Mouse (Mus musculus) CH12.LX (cell line): ENCODE data around the gene Gfod2. TPM values are rescaled to one million over a fixed set of nuclear protein-coding genes. Genes with fewer than 3 reads are reported as not detected.
A peak's percentile ranks its signal among the peaks of the same experiment; 100 is the strongest.

Source experiments
- DNase-seq: peaks from one replicate; pipeline ENCODE4 v3.0.0-alpha.2; 2013; ENCODE audit errors: extremely low read depth
- H3K27ac ChIP-seq: 2 replicates; pipeline ENCODE4 v1.5.1; 2012; ENCODE audit warnings: low read depth, mild to moderate bottlenecking, control low read depth, moderate library complexity; ENCODE audit not compliant: insufficient read depth
- H3K27me3 ChIP-seq: replicated peaks from 2 replicates; pipeline ENCODE3; 2012; ENCODE audit warnings: inconsistent platforms
- H3K36me3 ChIP-seq, 2 experiments: replicated peaks in 1 of 2; 2 replicates each; pipeline versions ENCODE3 to v1.6.1; 2012; ENCODE audit warnings: inconsistent platforms in 1 of 2, low read length in 1 of 2, mild to moderate bottlenecking in 1 of 2, mixed read lengths in 1 of 2, moderate library complexity in 1 of 2; ENCODE audit not compliant: control insufficient read depth in 1 of 2, insufficient read depth in 1 of 2
- H3K4me1 ChIP-seq, 2 experiments: 2 replicates each; pipeline ENCODE4 v1.6.1; 2012; ENCODE audit warnings: inconsistent platforms in 1 of 2, moderate library complexity in 1 of 2; ENCODE audit not compliant: insufficient read depth in 2 of 2, control insufficient read depth in 1 of 2
- H3K4me2 ChIP-seq: 2 replicates; pipeline ENCODE4 v1.6.1; 2012; ENCODE audit warnings: low read depth, mild to moderate bottlenecking, control low read depth; ENCODE audit not compliant: poor library complexity, insufficient read depth, severe bottlenecking
- H3K4me3 ChIP-seq, 3 experiments: fragments of 150-350 bp in 1 of 3; sonication (generic) in 1 of 3; replicated peaks in 1 of 3; 2 replicates each; pipeline versions ENCODE3 to v1.5.1; 2011 to 2012; ENCODE audit warnings: low read depth in 2 of 3, low read length in 2 of 3, mild to moderate bottlenecking in 2 of 3, moderate library complexity in 2 of 3, control low read depth in 1 of 3, improper control_type of control experiment in 1 of 3, inconsistent platforms in 1 of 3, mixed read lengths in 1 of 3; ENCODE audit not compliant: poor library complexity in 1 of 3
- H3K79me2 ChIP-seq: replicated peaks from 2 replicates; pipeline ENCODE4 v1.6.1; 2012; ENCODE audit warnings: mild to moderate bottlenecking, moderate library complexity; ENCODE audit not compliant: control insufficient read depth, poor library complexity, insufficient read depth, severe bottlenecking; ENCODE audit errors: extremely low read depth
- H3K9ac ChIP-seq: 2 replicates; pipeline ENCODE4 v1.6.1; 2012; ENCODE audit warnings: low read depth, mild to moderate bottlenecking, control low read depth, moderate library complexity; ENCODE audit not compliant: insufficient read depth
- H3K9me3 ChIP-seq: replicated peaks from 2 replicates; pipeline ENCODE3; 2012; ENCODE audit warnings: low read length, inconsistent platforms, mixed read lengths
- CHD1 ChIP-seq: IDR thresholded peaks from 2 replicates; pipeline ENCODE4 v1.6.1; 2012; ENCODE audit warnings: low read depth, low read length, improper control_type of control experiment, inconsistent platforms
- ELF1 ChIP-seq: IDR thresholded peaks from 2 replicates; pipeline ENCODE4 v1.6.1; 2014; ENCODE audit warnings: low read depth, mild to moderate bottlenecking, inconsistent platforms, low read length, improper control_type of control experiment
- ETS1 ChIP-seq: conservative IDR thresholded peaks from 2 replicates; pipeline ENCODE4 v1.6.1; 2012; ENCODE audit warnings: low read depth, mild to moderate bottlenecking, inconsistent platforms, low read length, improper control_type of control experiment, moderate library complexity
- JUND ChIP-seq: conservative IDR thresholded peaks from 2 replicates; pipeline ENCODE4 v1.6.1; 2011; ENCODE audit warnings: low read depth, low read length, improper control_type of control experiment
- KAT2A ChIP-seq: IDR thresholded peaks from 2 replicates; pipeline ENCODE4 v1.6.1; 2012; ENCODE audit warnings: low read length, improper control_type of control experiment, inconsistent platforms; ENCODE audit not compliant: insufficient replicate concordance
- MAFK ChIP-seq: IDR thresholded peaks from 2 replicates; pipeline ENCODE4 v1.6.1; 2011; ENCODE audit warnings: low read length, improper control_type of control experiment; ENCODE audit not compliant: insufficient replicate concordance
- MAZ ChIP-seq: IDR thresholded peaks from 2 replicates; pipeline ENCODE4 v1.6.1; 2012; ENCODE audit warnings: low read depth, mild to moderate bottlenecking, inconsistent platforms, low read length, improper control_type of control experiment, moderate library complexity
- MXI1 ChIP-seq: IDR thresholded peaks from 2 replicates; pipeline ENCODE4 v1.6.1; 2011; ENCODE audit warnings: mild to moderate bottlenecking, low read depth, low read length, improper control_type of control experiment
- MYC ChIP-seq: IDR thresholded peaks from 2 replicates; pipeline ENCODE4 v1.6.1; 2011; ENCODE audit warnings: low read depth, mild to moderate bottlenecking, improper control_type of control experiment, low read length
- NRF1 ChIP-seq: IDR thresholded peaks from 2 replicates; pipeline ENCODE4 v1.6.1; 2014; ENCODE audit warnings: low read depth, mild to moderate bottlenecking, inconsistent platforms, low read length, improper control_type of control experiment, moderate library complexity
- PAX5 ChIP-seq: IDR thresholded peaks from 2 replicates; pipeline ENCODE4 v1.6.1; 2012; ENCODE audit warnings: low read length, inconsistent platforms, mixed read lengths
- POLR2A ChIP-seq: IDR thresholded peaks from 2 replicates; pipeline ENCODE4 v1.6.1; 2011; ENCODE audit warnings: low read depth, mild to moderate bottlenecking, improper control_type of control experiment, low read length
- POLR2AphosphoS2 ChIP-seq: IDR thresholded peaks from 2 replicates; pipeline ENCODE4 v1.6.1; 2011; ENCODE audit warnings: low read depth, low read length, improper control_type of control experiment
- RCOR1 ChIP-seq: conservative IDR thresholded peaks from 2 replicates; pipeline ENCODE4 v1.6.1; 2012; ENCODE audit warnings: low read depth, mild to moderate bottlenecking, inconsistent platforms, low read length, improper control_type of control experiment
- SIN3A ChIP-seq: IDR thresholded peaks from 2 replicates; pipeline ENCODE4 v1.6.1; 2012; ENCODE audit warnings: low read length, improper control_type of control experiment, inconsistent platforms
- SMC3 ChIP-seq: IDR thresholded peaks from 2 replicates; pipeline ENCODE4 v1.6.1; 2011; ENCODE audit warnings: low read depth, low read length, improper control_type of control experiment
- TBP ChIP-seq: conservative IDR thresholded peaks from 2 replicates; pipeline ENCODE4 v1.6.1; 2011; ENCODE audit warnings: low read depth, low read length, improper control_type of control experiment
- TCF12 ChIP-seq: IDR thresholded peaks from 2 replicates; pipeline ENCODE4 v1.6.1; 2014; ENCODE audit warnings: low read depth, mild to moderate bottlenecking, inconsistent platforms, low read length, improper control_type of control experiment
- ZC3H11A ChIP-seq: IDR thresholded peaks from 2 replicates; pipeline ENCODE4 v1.6.1; 2012; ENCODE audit warnings: low read depth, mild to moderate bottlenecking, inconsistent platforms, low read length, improper control_type of control experiment
- ZNF384 ChIP-seq: IDR thresholded peaks from 2 replicates; pipeline ENCODE4 v1.6.1; 2012; ENCODE audit warnings: low read depth, low read length, improper control_type of control experiment, inconsistent platforms
- dilution Hi-C: fragments of 300-500 bp; cut with MboI; formaldehyde crosslinking; loops from 2 replicates; pipeline ENCODE4 v1.14.3; 2020; ENCODE audit warnings: low sequenced_read_pairs; ENCODE audit not compliant: extremely low pct_unique_long_range_greater_than_20kb, extremely low pct_ligation_motif_present
- in situ Hi-C: fragments of 300-500 bp; cut with MboI; formaldehyde crosslinking; loops from 3 replicates; pipeline ENCODE4 v1.14.3; 2019; ENCODE audit warnings: low sequenced_read_pairs, low pct_ligation_motif_present, low pct_unique_long_range_greater_than_20kb, mixed read lengths
- polyA plus RNA-seq: library from polyadenylated mRNA; unstranded; fragments of >175 nt; gene quantifications from 2 replicates; pipeline ENCODE4 v1.2.1, GENCODE M21; 2012; ENCODE audit warnings: low read depth; ENCODE audit not compliant: insufficient read length
- total RNA-seq, 2 experiments: library from RNA; depleted of rRNA; stranded (reverse); fragments of 300-350 nt in 1 of 2; fragments of >200 nt in 1 of 2; gene quantifications; 2 replicates each; pipeline ENCODE4 v1.2.3; 2012 to 2014

Gene Gfod2
- total and polyA plus RNA-seq, 3 experiments, result 1.7 to 3.1 (median 3.1) TPM

DNA sequence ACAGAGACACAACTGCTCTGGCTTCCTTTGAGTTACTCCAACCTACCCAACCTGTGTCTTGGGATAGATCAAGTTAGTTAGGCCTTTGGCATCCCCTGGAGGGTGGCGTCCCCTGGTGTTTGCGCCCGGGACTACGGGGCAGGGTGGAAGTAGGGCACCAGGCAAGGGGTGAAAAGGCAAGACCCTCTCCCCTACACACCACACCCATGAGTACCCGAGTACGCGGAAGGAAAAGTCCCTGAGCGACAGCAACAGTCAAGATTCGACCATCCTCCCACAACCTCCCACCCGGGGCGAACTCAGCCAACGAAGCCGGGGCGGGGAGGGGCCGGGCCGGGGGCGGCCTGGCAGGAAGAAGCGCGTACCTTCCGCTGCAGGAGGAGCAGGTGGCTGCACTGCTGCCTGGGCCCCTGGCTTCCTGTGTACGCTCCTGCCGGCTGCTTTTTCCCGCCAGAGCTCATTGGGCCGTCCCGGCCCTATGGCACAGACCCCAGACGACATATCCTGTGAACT, 72.6 kb downstream of the Gfod2 start, which contains the start of gene Carmil2 (continued):
- TF ChIP-seq MAZ, result peak; percentile 59
- no peak; the same call in 1 of the 2 replicates for TF ChIP-seq ZC3H11A
- TF ChIP-seq ETS1, result peak; percentile 39; the same call in 1 of the 2 replicates
- TF ChIP-seq ELF1, result peak; percentile 79
- peak; percentile 67; the same call in 1 of the 2 replicates for TF ChIP-seq POLR2A
- no peak for TF ChIP-seq MAFK
- TF ChIP-seq MXI1, result peak; percentile 90
- peak; percentile 86 for TF ChIP-seq CHD1
- TF ChIP-seq MYC, result 0 out of 2 replicates have a peak, but pooled peaks have one; percentile 45
- 0 out of 2 replicates have a peak, but pooled peaks have one; percentile 21 for TF ChIP-seq TBP
- TF ChIP-seq JUND, result no peak
- TF ChIP-seq TCF12, result peak; percentile 88
- peak; percentile 96 for TF ChIP-seq SMC3
- no peak for TF ChIP-seq PAX5
- TF ChIP-seq RCOR1, result no peak
- peak; percentile 37; the same call in 1 of the 2 replicates for TF ChIP-seq NRF1
- peak; percentile 95 for TF ChIP-seq SIN3A
- peak; percentile 54; the same call in 1 of the 2 replicates for TF ChIP-seq POLR2AphosphoS2
- TF ChIP-seq, all 38 proteins: peak for 22

DNA sequence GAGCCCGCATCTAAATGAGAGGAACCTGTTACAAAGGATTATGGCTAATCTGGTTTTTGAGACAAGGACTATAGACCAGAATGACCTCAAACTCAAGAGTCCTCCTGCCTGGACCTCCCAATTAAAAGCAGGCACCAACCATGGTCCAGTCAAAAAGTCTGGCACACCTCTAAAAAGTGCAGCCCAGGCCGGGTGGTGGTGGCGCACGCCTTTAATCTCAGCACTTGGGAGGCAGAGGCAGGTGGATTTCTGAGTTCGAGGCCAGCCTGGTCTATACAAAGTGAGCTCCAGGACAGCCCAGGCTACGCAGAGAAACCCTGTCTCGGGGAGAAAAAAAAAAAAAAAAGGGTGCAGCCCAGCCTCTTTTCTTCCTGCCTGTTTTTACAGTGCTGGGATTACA, 73.1 kb downstream of the Gfod2 start:
- dilution Hi-C loops, result no loop called here
- H3K27ac ChIP-seq, result 0 out of 2 replicates have a peak overlapping the region, but pooled peaks have one; percentile 81

More for the DNA sequence above, 73.1 kb downstream of the Gfod2 start:
- TF ChIP-seq ZNF384, result peak; percentile 66
- no peak for TF ChIP-seq KAT2A
- TF ChIP-seq, all 38 proteins: peak for 1
- H3K4me2 ChIP-seq, result peak overlapping the region; percentile 92
- in situ Hi-C loops, result loop anchor here (5.0 kb wide), 1 partner anchor 48 kb away; the partner anchor contains the start of genes Agrp and Ctcf
- DNase-seq, result no peak
- H3K9me3 ChIP-seq, result no peaks in the 10 kb centered on the region
- peaks cover 2 to 56% of the 10 kb centered on the region in 2 experiments; a peak in 2 of 4 replicates for H3K4me1 ChIP-seq
- no peaks in the 10 kb centered on the region for H3K27me3 ChIP-seq
- peaks cover 42 to 72% of the 10 kb centered on the region in 2 experiments for H3K36me3 ChIP-seq
- H3K4me3 ChIP-seq, result peak overlapping the region; percentile 58 to 70 (median 68)
- H3K79me2 ChIP-seq, result no peaks in the 10 kb centered on the region
- H3K9ac ChIP-seq, result peak overlapping the region; percentile 78
